Mouse (Mus musculus) adrenal gland, postnatal 10 days (tissue): ENCODE results near the gene Nudt3. TPM values are rescaled to one million over a fixed set of nuclear protein-coding genes. Genes with fewer than 3 reads are reported as not detected.
"Not testable (repeated sequence)": the region's sequence is repeated elsewhere in the genome, so short reads cannot be mapped to it uniquely, and the experiment has no call there.

Experiments used
- DNase-seq: peaks from one replicate; pipeline ENCODE4 v3.0.0; 2021; ENCODE audit warnings: mixed read lengths
- total RNA-seq, 2 experiments: library from RNA; stranded (reverse); gene quantifications; 2 replicates each; pipeline ENCODE4 v1.2.3; 2021

Gene Nudt3
- total RNA-seq, 2 experiments from 2014 or later = 166 to 171 TPM

- DNase-seq = no peak
These were observed 13.1 kb upstream of the Nudt3 start, which contains the start of gene Rps10 for GRCm38 (mm10) chr17:27636132-27637020. TSS of gene Rps10 (minus strand) at chr17:27636669.

GRCm38 (mm10) chr17:27635575-27635903 is 12.2 kb upstream of the Nudt3 start:
- not testable (repeated sequence) for DNase-seq

GRCm38 (mm10) chr17:27634871-27635574 is 11.7 kb upstream of the Nudt3 start, which contains the start of gene RPS10-NUDT3:
TSS of gene RPS10-NUDT3 (minus strand) at chr17:27635222.
- peak; percentile 93 for DNase-seq

DNA sequence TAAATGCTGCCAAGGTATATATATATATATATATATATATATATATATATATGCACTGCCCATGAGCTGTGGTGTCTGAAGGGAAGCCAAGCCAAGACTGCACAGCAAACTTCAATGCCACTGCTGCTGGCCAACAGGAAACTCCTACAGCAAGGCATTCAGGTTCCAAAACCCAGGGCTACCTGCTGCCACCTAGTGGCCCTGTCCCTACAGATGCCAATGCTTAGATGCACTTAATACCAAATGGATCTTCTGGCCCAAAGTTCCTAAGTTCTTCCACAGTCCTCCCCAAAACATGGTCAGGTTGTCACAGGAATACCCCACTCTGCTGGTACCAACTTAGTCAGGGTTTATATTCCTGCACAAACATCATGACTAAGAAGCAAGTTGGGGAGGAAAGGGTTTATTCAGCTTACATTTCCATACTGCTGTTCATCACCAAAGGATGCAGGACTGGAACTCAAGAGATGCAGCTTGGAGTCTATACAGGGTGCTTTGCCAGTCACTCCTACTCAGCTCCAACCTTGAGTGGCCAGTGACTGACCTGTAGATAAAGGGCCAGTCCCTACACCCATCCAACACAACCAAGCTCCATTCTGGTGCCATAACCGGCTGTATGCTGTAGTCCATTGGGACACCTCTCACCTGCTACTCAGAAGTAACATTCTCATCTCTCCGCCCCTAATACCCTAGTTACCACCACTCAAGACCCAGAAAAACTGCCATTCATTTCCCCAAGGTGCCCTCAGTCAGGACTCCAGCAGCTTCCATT is 6.1 kb upstream of the Nudt3 start:
- DNase-seq = peak; percentile 91

- no peak for DNase-seq
These were observed 5.1 kb upstream of the Nudt3 start for GRCm38 (mm10) chr17:27628376-27628775.

- no peak for DNase-seq
These were observed 4.2 kb upstream of the Nudt3 start for GRCm38 (mm10) chr17:27627451-27627850.

DNA sequence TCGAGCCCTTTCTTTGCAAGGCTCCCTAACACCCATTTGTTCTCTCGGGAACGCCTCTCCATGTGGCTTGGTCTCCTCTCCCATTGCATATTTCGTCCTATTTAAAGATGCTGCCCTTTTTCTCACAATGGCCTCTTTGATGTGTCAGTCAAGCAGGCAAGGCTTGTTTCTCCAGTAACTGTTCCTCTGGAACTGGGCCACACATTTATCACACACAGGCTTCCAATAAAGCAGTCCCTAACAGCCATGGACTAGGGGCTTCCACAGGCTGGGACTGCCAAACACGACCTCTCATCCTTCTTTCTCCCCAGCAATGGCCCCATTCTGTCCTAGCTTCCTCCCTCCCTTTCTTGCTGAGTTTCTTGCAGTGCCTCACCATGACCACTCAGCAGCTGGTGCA is 3.4 kb upstream of the Nudt3 start:
- no peak for DNase-seq

GRCm38 (mm10) chr17:27625455-27626251 is 2.4 kb upstream of the Nudt3 start:
- no peak for DNase-seq

DNA sequence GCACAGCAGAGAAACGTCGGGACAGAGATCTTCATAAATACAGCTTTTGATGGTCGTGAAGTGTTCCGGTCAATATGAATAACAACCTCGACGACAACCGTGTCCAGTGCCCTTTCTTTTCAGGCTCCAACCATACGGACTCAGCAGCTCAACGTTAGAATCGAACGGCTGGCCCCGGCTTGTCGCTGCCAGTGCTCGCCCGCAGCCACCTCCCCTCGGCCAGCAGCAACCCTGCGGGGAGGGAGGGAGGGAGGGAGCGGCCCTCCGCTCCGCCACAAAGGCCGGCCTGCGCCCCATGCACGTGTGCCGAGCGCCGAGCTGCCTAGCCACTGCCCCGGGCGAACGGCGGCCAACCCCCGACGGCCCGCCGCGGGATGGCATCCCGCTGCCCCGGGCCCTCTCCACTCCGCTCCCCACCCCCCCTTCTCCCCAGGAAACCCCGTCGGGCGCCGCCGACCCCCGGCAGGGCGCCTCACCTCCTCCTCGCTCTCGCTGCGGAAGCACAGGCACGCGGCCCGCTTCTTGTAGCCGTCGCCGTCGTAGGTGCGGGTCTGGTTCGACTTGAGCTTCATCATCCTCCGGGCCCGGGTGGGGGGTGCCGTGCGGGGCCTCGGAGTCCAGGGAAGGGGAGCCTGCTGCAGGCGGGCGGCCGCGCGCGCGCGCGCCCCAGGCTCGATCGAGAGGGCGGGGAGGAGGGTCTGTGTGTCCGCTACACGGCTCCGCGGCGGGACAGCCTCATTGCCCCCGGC is 510 bp downstream of the Nudt3 start:
- peak; percentile 71 for DNase-seq

GRCm38 (mm10) chr17:27621705-27622531 is 1.4 kb downstream of the Nudt3 start:
- no peak for DNase-seq

GRCm38 (mm10) chr17:27621161-27621560 is 2.1 kb downstream of the Nudt3 start:
- no peak for DNase-seq

DNA sequence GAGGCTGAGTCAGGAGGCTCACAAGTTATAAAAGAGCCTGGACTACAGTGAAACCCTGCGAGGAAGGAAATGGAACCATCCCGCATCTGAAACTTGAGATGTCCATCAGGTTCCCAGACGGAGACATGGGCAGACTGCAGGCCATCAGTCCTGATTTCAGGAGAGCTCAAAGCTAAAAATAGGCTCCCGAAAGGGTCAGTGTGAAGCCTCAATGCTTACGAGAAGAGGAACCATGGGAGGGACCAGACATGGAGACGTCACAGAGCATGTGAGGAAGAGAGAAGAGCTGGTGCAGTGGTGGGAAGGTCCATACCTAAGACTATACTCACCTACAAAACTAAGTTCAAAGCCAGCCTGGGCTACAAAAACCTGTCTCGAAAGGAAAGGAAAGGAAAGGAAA is 7.9 kb downstream of the Nudt3 start:
- DNase-seq = no peak

GRCm38 (mm10) chr17:27613016-27613415 is 10.3 kb downstream of the Nudt3 start:
- DNase-seq = no peak

GRCm38 (mm10) chr17:27611994-27612393 is 11.3 kb downstream of the Nudt3 start:
- no peak for DNase-seq

- no peak for DNase-seq
These were observed 11.8 kb downstream of the Nudt3 start for GRCm38 (mm10) chr17:27611519-27611884.

DNA sequence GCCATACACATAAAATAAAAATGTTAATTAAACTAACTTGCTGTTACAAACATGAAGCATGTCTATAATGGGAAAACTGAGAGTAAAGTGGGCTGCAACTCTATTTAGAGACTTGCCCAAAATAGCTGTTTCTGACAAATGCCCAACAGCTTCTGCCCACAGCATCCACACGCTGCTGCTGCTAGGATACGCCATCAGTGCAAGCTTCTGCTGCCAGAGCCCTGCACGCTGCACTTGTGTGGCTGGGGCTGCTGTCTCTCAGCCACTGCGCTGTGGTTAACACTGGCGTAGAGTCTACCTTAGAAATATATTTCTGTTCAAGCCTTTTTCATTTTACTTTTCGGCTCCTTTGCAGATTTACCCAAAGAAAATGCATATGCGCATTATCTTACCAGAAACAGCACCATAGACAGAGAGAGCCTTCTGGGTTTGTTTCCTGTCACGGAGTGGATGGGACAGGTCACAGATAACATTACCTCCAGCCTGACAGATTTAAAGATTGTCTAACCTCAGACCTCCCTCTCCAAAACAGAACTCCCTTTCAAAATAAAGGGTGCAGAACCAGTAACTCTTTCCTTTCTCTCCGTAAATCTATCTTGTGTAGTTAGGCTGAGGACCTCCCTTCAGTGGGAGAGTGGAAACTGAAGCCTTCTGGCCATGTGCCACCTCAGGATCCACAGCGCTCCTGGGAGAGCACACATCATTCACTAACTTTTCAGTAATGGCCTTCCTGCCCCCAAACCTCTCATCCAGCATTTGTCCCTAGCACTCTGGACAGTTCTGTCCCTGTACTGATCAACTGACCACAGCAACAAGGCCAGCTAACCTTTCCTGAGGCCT is 12.4 kb downstream of the Nudt3 start:
- no peak for DNase-seq

- DNase-seq = no peak
These were observed 13.7 kb downstream of the Nudt3 start for GRCm38 (mm10) chr17:27609576-27609975.

DNA sequence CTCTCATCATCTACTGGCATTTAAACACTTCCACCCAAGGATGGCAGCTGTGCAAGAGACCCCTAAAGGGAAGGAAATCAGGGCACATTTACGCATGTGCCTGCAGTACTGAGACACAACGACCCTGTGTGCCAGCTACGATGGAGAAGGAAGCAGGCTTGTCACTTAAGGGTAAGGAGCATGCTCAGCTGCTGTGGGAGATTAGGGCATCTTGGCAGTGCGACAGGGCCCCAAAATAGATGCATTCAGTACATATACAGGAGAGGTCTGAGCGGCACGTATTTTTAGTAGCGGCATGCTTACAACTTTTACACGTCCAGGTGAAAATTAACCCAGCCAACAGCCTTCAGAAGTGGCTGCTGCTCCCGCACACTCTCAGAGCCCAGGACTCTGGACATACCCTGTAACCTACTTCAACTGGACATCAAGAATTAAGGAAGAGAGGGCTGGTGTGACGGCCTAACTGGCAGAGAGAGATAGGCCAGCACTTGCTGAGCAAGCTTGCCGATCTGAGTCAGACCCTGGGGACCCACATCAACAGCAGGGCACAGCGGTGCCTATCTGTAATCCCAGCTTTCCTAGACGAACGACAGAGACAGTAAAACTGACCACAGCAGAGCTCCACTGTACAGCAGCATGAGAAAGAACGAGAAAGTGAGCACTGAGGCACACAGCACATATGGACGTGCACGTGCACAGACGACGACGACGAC is 19.6 kb downstream of the Nudt3 start:
- no peak for DNase-seq

DNA sequence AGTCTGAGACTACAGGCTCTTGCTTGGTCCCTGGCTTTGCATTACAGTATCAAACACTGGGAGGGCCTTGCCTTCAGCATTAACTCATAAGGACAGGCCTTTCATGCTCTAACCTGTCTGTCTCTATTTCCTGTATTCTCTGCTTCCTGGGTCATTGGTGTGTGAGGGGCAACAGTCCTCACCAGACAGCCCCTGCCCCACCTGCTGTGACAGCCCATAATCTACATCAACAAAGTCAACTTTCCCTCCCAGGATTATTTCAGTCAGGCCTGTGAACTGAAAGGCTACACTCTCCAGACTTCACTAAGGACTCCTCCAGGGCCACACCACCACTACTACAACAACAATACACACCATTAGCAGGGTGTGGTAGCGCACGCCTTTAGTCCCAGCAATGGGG is 20.3 kb downstream of the Nudt3 start:
- no peak for DNase-seq
